Mouse (Mus musculus): ENCODE results near the gene Rlf.
A peak's percentile ranks its signal among the peaks of the same experiment; 100 is the strongest.

- TF ChIP-seq CTCF (IDR thresholded peaks at IDR 0.05; ENCODE audit: borderline replicate concordance, extremely low read depth, insufficient read depth, insufficient read length) = peak; percentile 73; the same call in 1 of the 2 replicates
- TF ChIP-seq POLR2A (IDR thresholded peaks at IDR 0.05; ENCODE audit: borderline replicate concordance, extremely low read depth, insufficient read depth, insufficient read length, poor library complexity, severe bottlenecking) = no peak
Measured at GRCm38 (mm10) chr4:121231772-121232414, 17.0 kb upstream of the Rlf start.

Measured in brain, embryonic 14.5 days (tissue).